In genomic region chr5:125383637-125384420, GRCm38 (mm10) we compare ENCODE assay signal across 20 mouse cellular contexts. TPM values are rescaled to one million over a fixed set of nuclear protein-coding genes. Genes with fewer than 3 reads are reported as not detected.
DNase-seq lines count a peak whose midpoint lies in the region; ATAC-seq and TF ChIP-seq lines count a peak whose summit lies in the region.
"Had no signal": no experiment of that assay in that cellular context is flagged by ENCODE, and none has a peak within 500 bp of the region (broad histone marks: within the 10 kb centered on the region; RNA-seq: fewer than 3 reads in every experiment).

No protein-coding gene starts in this region.

- peak overlapping the region; percentile 6 for H3K4me3 ChIP-seq in heart, embryonic 13.5 days
- no peak overlapping the region for H3K4me3 ChIP-seq in lung, adult 2 months (replicated peaks; ENCODE audit: extremely low read depth, low read depth, low read length)
- H3K4me3 ChIP-seq in stomach, postnatal 0 days (ENCODE audit: low read depth, low read length) = no peak overlapping the region
- H3K4me3 ChIP-seq: hindbrain, embryonic 15.5 days; limb, embryonic 15.5 days had no signal

- 0 out of 2 replicates have a peak overlapping the region, but pooled peaks have one; percentile 3 for H3K4me2 ChIP-seq in heart, embryonic 13.5 days
- no peak overlapping the region for H3K4me2 ChIP-seq in stomach, postnatal 0 days (replicated peaks; ENCODE audit: low read depth)
- H3K4me2 ChIP-seq: limb, embryonic 15.5 days had no signal

- H3K27ac ChIP-seq in heart, embryonic 13.5 days (replicated peaks) = no peak overlapping the region; the same call in 1 of the 2 replicates
- no peak overlapping the region for H3K27ac ChIP-seq in stomach, postnatal 0 days (replicated peaks)
- H3K27ac ChIP-seq: hindbrain, embryonic 15.5 days had no signal

- no peak for DNase-seq in heart, adult 9 months (ENCODE audit: low spot score in 2 of 2)
- no peak for DNase-seq in lung, adult 2 months
- DNase-seq in lung, postnatal 14 days = no peak
- peak; percentile 50 for DNase-seq in NIH3T3 (ENCODE audit: low read depth)
- no peak for DNase-seq in stomach, postnatal 0 days (ENCODE audit: low spot score)
- no peak for DNase-seq in retina, embryonic 14.5 days (ENCODE audit: low spot score)
- no peak for DNase-seq in layer of hippocampus, adult 8-10 months (ENCODE audit: low spot score in 2 of 2)
- DNase-seq: cerebellum, adult 9-11 months; gastrocnemius, postnatal 10 days; kidney, adult 11 months; kidney, postnatal 4 days; layer of hippocampus, postnatal 36 days; lung, postnatal 10 days; thymus, adult 2 months had no signal

- H3K9me3 ChIP-seq in heart, embryonic 13.5 days = no peaks in the 10 kb centered on the region
- no peaks in the 10 kb centered on the region for H3K9me3 ChIP-seq in stomach, postnatal 0 days (ENCODE audit: control insufficient read depth, low read length)
- H3K9me3 ChIP-seq: hindbrain, embryonic 15.5 days; limb, embryonic 15.5 days; megakaryocyte, embryonic 14.5 days had no signal

- WGBS in heart, embryonic 13.5 days = 64% methylated on average over 3 of the region's 3 CpGs
- WGBS in lung, adult 2 months = 47% methylated on average over 3 of the region's 3 CpGs
- WGBS in stomach, postnatal 0 days = 63% methylated on average over 3 of the region's 3 CpGs

- H3K4me1 ChIP-seq in heart, embryonic 13.5 days = peaks cover 25% of the 10 kb centered on the region
- peaks cover 24% of the 10 kb centered on the region for H3K4me1 ChIP-seq in lung, adult 2 months (ENCODE audit: control insufficient read depth, insufficient read depth, low read length)
- H3K4me1 ChIP-seq in stomach, postnatal 0 days (replicated peaks; ENCODE audit: control insufficient read depth, insufficient read depth) = no peaks in the 10 kb centered on the region

- no peak overlapping the region for H3K9ac ChIP-seq in heart, embryonic 13.5 days
- no peak overlapping the region for H3K9ac ChIP-seq in stomach, postnatal 0 days (ENCODE audit: low read length)
- H3K9ac ChIP-seq: hindbrain, embryonic 15.5 days; limb, embryonic 15.5 days had no signal

- no peak for TF ChIP-seq CTCF in lung, adult 2 months (IDR thresholded peaks at IDR 0.05; ENCODE audit: insufficient read depth, low read length)
- TF ChIP-seq CTCF in stomach, postnatal 0 days (IDR thresholded peaks at IDR 0.05; ENCODE audit: low read depth) = no peak

- ATAC-seq in heart, embryonic 13.5 days (ENCODE audit: extremely low read depth, insufficient number of reproducible peaks, low FRiP score, low TSS enrichment) = no peak
- ATAC-seq in stomach, postnatal 0 days (ENCODE audit: low FRiP score, low TSS enrichment) = peak; percentile 4; the same call in 1 of the 2 replicates

- no peaks in the 10 kb centered on the region for H3K27me3 ChIP-seq in heart, embryonic 13.5 days (replicated peaks)
- H3K27me3 ChIP-seq in stomach, postnatal 0 days (ENCODE audit: control insufficient read depth, insufficient read depth, low read length) = no peaks in the 10 kb centered on the region
- H3K27me3 ChIP-seq: hindbrain, embryonic 15.5 days; limb, embryonic 15.5 days; megakaryocyte, embryonic 14.5 days had no signal

- H3K36me3 ChIP-seq in heart, embryonic 13.5 days = peaks cover 41% of the 10 kb centered on the region
- H3K36me3 ChIP-seq in stomach, postnatal 0 days (ENCODE audit: control insufficient read depth, insufficient read depth, low read length) = peaks cover 7% of the 10 kb centered on the region

- no peak for TF ChIP-seq EP300 in stomach, postnatal 0 days (optimal IDR thresholded peaks at IDR 0.05)

- TF ChIP-seq POLR2A in lung, adult 2 months (IDR thresholded peaks at IDR 0.05; ENCODE audit: borderline replicate concordance, extremely low read depth, low read depth, low read length) = peak; percentile 33; the same call in 1 of the 2 replicates

RNA-seq across cellular contexts. Expression of gene Gm10382, which starts 5.3 kb away (rescaled TPM):
- 0.68 and 0.70 TPM in 2 replicates for polyA plus RNA-seq in heart, embryonic 13.5 days (2015; fragmentation: Nextera tagmentation; extraction: Ambion mirVana)
- 0.20 and 0.25 TPM in 2 replicates for polyA plus RNA-seq in lung, adult 2 months (2012; rRNA removed)
- polyA plus RNA-seq in stomach, postnatal 0 days (2015; fragmentation: Nextera tagmentation; extraction: Ambion mirVana) = 0.51 and 0.56 TPM in 2 replicates
- total RNA-seq in layer of hippocampus, adult 8-10 months (2022) = under 1 TPM in 2 of 4 experiments, not detected in 2; 0.27 to 0.72 TPM
- total RNA-seq: heart, adult 8-10 months; heart, postnatal 36 days; layer of hippocampus, postnatal 36 days had no signal

RNA-seq across cellular contexts. Expression of gene Ubc, which starts 6.2 kb away (rescaled TPM):
- polyA plus RNA-seq in heart, embryonic 13.5 days (2015; fragmentation: Nextera tagmentation; extraction: Ambion mirVana) = 819 and 833 TPM in 2 replicates
- 705 and 874 TPM in 2 replicates for polyA plus RNA-seq in lung, adult 2 months (2012; rRNA removed)
- polyA plus RNA-seq in stomach, postnatal 0 days (2015; fragmentation: Nextera tagmentation; extraction: Ambion mirVana) = 537 and 549 TPM in 2 replicates
- 100 to 1,000 TPM; 769 to 857 (median 823) TPM for total RNA-seq in layer of hippocampus, adult 8-10 months (2022)

RNA-seq across cellular contexts. Expression of gene Scarb1, which starts 42.9 kb away (rescaled TPM):
- polyA plus RNA-seq in heart, embryonic 13.5 days (2015; fragmentation: Nextera tagmentation; extraction: Ambion mirVana) = 65.6 and 69.7 TPM in 2 replicates
- polyA plus RNA-seq in lung, adult 2 months (2012; rRNA removed) = 173 and 196 TPM in 2 replicates
- polyA plus RNA-seq in stomach, postnatal 0 days (2015; fragmentation: Nextera tagmentation; extraction: Ambion mirVana) = 30.1 and 31.8 TPM in 2 replicates
- 10 to 100 TPM; 27.9 to 38.7 (median 34.3) TPM for total RNA-seq in layer of hippocampus, adult 8-10 months (2022)

RNA-seq across cellular contexts. Expression of gene Dhx37, which starts 50.1 kb away (rescaled TPM):
- 8.5 and 9.8 TPM in 2 replicates for polyA plus RNA-seq in heart, embryonic 13.5 days (2015; fragmentation: Nextera tagmentation; extraction: Ambion mirVana)
- polyA plus RNA-seq in lung, adult 2 months (2012; rRNA removed) = 11.1 and 13.4 TPM in 2 replicates
- 3.3 and 4.5 TPM in 2 replicates for polyA plus RNA-seq in stomach, postnatal 0 days (2015; fragmentation: Nextera tagmentation; extraction: Ambion mirVana)
- 10 to 100 TPM; 13.2 to 13.5 (median 13.4) TPM for total RNA-seq in layer of hippocampus, adult 8-10 months (2022)

RNA-seq across cellular contexts. Expression of gene Bri3bp, which starts 57.5 kb away (rescaled TPM):
- 35.8 and 42.0 TPM in 2 replicates for polyA plus RNA-seq in heart, embryonic 13.5 days (2015; fragmentation: Nextera tagmentation; extraction: Ambion mirVana)
- 5.0 and 8.2 TPM in 2 replicates for polyA plus RNA-seq in lung, adult 2 months (2012; rRNA removed)
- polyA plus RNA-seq in stomach, postnatal 0 days (2015; fragmentation: Nextera tagmentation; extraction: Ambion mirVana) = 25.3 and 27.9 TPM in 2 replicates
- total RNA-seq in layer of hippocampus, adult 8-10 months (2022) = 100 to 1,000 TPM in 2 of 4 experiments, 10 to 100 TPM in 2; 89.5 to 105 (median 95.6) TPM
